Mouse (Mus musculus) cerebellum, postnatal 10 days (tissue): ENCODE measurements around the gene Nploc4.
"Not testable (repeated sequence)": the region's sequence is repeated elsewhere in the genome, so short reads cannot be mapped to it uniquely, and the experiment has no call there.

Experiments used
- DNase-seq, 2 experiments: peaks; one replicate each; pipeline ENCODE4 v3.0.0; 2021; ENCODE audit warnings: mixed read lengths in 2 of 2

Gene Nploc4

GRCm38 (mm10) chr11:120442344-120442743 lies 4.8 kb upstream of the Nploc4 start, which contains the start of gene Tspan10:
Gene Tspan10, plus strand, starts transcription at chr11:120442644.
- DNase-seq: no peak

- no peak for DNase-seq
Observed at GRCm38 (mm10) chr11:120437857-120438385, 413 bp upstream of the Nploc4 start.

- no peak for DNase-seq
Observed at GRCm38 (mm10) chr11:120426727-120427126, 10.8 kb downstream of the Nploc4 start.

GRCm38 (mm10) chr11:120423569-120424295 lies 13.8 kb downstream of the Nploc4 start:
- peak; percentile 82 to 87 for DNase-seq

- DNase-seq: no peak
Observed at GRCm38 (mm10) chr11:120422651-120423568, 14.6 kb downstream of the Nploc4 start.

- DNase-seq: no peak
Observed at GRCm38 (mm10) chr11:120418592-120418991, 18.9 kb downstream of the Nploc4 start.

GRCm38 (mm10) chr11:120417852-120418251 lies 19.7 kb downstream of the Nploc4 start:
- DNase-seq: no peak

- DNase-seq: not testable (repeated sequence)
Observed at GRCm38 (mm10) chr11:120413621-120414020, 23.9 kb downstream of the Nploc4 start.

GRCm38 (mm10) chr11:120406445-120406844 lies 31.1 kb downstream of the Nploc4 start:
- no peak for DNase-seq

GRCm38 (mm10) chr11:120405867-120406266 lies 31.6 kb downstream of the Nploc4 start:
- DNase-seq: no peak

- no peak for DNase-seq
Observed at GRCm38 (mm10) chr11:120404814-120405213, 32.7 kb downstream of the Nploc4 start.

GRCm38 (mm10) chr11:120399319-120399718 lies 38.2 kb downstream of the Nploc4 start:
- no peak for DNase-seq

GRCm38 (mm10) chr11:120397602-120398001 lies 39.9 kb downstream of the Nploc4 start:
- no peak for DNase-seq

- no peak for DNase-seq
Observed at GRCm38 (mm10) chr11:120395661-120396060, 41.8 kb downstream of the Nploc4 start.

- DNase-seq: no peak
Observed at GRCm38 (mm10) chr11:120388580-120388979, 48.9 kb downstream of the Nploc4 start.

GRCm38 (mm10) chr11:120387157-120387556 lies 50.4 kb downstream of the Nploc4 start:
- no peak for DNase-seq

GRCm38 (mm10) chr11:120386632-120387031 lies 50.9 kb downstream of the Nploc4 start:
- no peak for DNase-seq

- no peak for DNase-seq
Observed at GRCm38 (mm10) chr11:120382509-120382908, 55.0 kb downstream of the Nploc4 start.

GRCm38 (mm10) chr11:120381157-120381556 lies 56.4 kb downstream of the Nploc4 start:
- DNase-seq: no peak

GRCm38 (mm10) chr11:120380271-120380670 lies 57.2 kb downstream of the Nploc4 start:
- DNase-seq: no peak

- peak; percentile 93 for DNase-seq
Observed at GRCm38 (mm10) chr11:120378611-120379540, 58.6 kb downstream of the Nploc4 start, which contains the start of gene Faap100. Gene Faap100, minus strand, starts transcription at chr11:120378764.

- peak; percentile 72 for DNase-seq
Observed at GRCm38 (mm10) chr11:120378031-120378610, 59.4 kb downstream of the Nploc4 start.
